Mouse (Mus musculus): ENCODE results near the gene Zbtb39. TPM values are rescaled to one million over a fixed set of nuclear protein-coding genes. Genes with fewer than 3 reads are reported as not detected.
A peak's percentile ranks its signal among the peaks of the same experiment; 100 is the strongest.

Gene Zbtb39
- polyA plus RNA-seq (2012; ENCODE audit: insufficient read depth, insufficient read length, missing spikeins), result 2.7 and 3.3 TPM in 2 replicates

- Histone ChIP-seq H3K27ac (replicated peaks; ENCODE audit: low read depth, low read length) (peak within 1 kb of the TSS; percentile 24), H3K4me3 (ENCODE audit: insufficient read depth, low read depth, low read length) (peak within 1 kb of the TSS; percentile 92), H3K4me1 (ENCODE audit: control insufficient read depth, insufficient read depth, insufficient read length, low read length) (peaks cover 2% of the 10 kb centered on the region; the same call in 1 of the 2 replicates)
Measured at GRCm38 (mm10) chr10:127739083-127739660, at the start of gene Zbtb39. Zbtb39 (plus strand) TSS chr10:127739538.

DNA sequence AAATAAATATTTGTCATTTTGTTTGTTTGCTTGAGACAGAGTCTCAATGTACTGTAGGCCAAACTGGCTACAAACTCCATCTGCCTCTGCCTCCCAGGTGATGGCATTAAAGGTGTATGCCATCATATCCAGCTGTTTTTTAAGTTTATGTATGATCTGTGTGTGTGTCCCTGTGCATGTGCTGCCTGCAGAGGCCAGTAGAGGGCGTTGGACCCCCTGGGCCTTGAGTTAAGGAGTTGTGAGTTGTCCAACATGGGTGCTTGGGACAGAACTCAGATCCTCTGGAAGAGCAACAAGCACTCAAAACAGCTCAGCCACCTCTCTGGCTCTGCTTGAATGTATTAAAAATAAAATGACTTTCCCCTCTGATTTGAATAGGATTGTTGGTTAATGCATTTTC, 48.3 kb upstream of the Zbtb39 start:
- no peak overlapping the region for H3K4me3 ChIP-seq (ENCODE audit: insufficient read depth, low read depth, low read length)
- H3K27ac ChIP-seq (replicated peaks; ENCODE audit: low read depth, low read length), result no peak overlapping the region
- no peaks in the 10 kb centered on the region for H3K4me1 ChIP-seq (ENCODE audit: control insufficient read depth, insufficient read depth, insufficient read length, low read length)

GRCm38 (mm10) chr10:127694636-127695035, 44.7 kb upstream of the Zbtb39 start:
- no peak overlapping the region for H3K27ac ChIP-seq (replicated peaks; ENCODE audit: low read depth, low read length)
- no peaks in the 10 kb centered on the region for H3K4me1 ChIP-seq (ENCODE audit: control insufficient read depth, insufficient read depth, insufficient read length, low read length)
- no peak overlapping the region for H3K4me3 ChIP-seq (ENCODE audit: insufficient read depth, low read depth, low read length)

DNA sequence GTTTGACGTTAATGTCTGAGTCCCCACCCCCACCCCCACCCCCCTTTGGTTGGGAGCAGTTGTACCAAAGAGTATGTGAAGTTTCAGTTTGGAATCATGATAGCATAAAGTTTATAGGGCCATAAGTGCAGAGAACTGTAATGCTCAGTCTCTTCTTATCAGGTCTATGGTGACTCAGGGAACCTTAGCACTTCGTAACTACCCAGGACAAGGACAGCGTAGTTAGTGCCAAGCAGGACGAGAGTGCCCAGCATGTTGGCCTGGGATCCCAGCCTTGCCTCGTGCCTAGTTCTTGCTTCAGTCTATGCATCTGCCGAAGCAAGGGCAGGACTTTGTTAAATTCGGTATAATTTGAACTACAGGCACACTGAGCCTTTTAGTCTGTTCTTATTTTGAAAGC, 43.6 kb upstream of the Zbtb39 start:
- Histone ChIP-seq H3K4me1 (ENCODE audit: control insufficient read depth, insufficient read depth, insufficient read length, low read length) (no peaks in the 10 kb centered on the region), H3K4me3 (ENCODE audit: insufficient read depth, low read depth, low read length) (no peak overlapping the region), H3K27ac (replicated peaks; ENCODE audit: low read depth, low read length) (no peak overlapping the region)

GRCm38 (mm10) chr10:127698966-127699365, 40.4 kb upstream of the Zbtb39 start:
- Histone ChIP-seq H3K27ac (replicated peaks; ENCODE audit: low read depth, low read length) (no peak overlapping the region), H3K4me3 (ENCODE audit: insufficient read depth, low read depth, low read length) (no peak overlapping the region), H3K4me1 (ENCODE audit: control insufficient read depth, insufficient read depth, insufficient read length, low read length) (no peaks in the 10 kb centered on the region)

GRCm38 (mm10) chr10:127703299-127703698, 36.0 kb upstream of the Zbtb39 start:
- Histone ChIP-seq H3K4me3 (ENCODE audit: insufficient read depth, low read depth, low read length) (no peak overlapping the region), H3K27ac (replicated peaks; ENCODE audit: low read depth, low read length) (no peak overlapping the region), H3K4me1 (ENCODE audit: control insufficient read depth, insufficient read depth, insufficient read length, low read length) (peaks cover 5% of the 10 kb centered on the region; the same call in 1 of the 2 replicates)

DNA sequence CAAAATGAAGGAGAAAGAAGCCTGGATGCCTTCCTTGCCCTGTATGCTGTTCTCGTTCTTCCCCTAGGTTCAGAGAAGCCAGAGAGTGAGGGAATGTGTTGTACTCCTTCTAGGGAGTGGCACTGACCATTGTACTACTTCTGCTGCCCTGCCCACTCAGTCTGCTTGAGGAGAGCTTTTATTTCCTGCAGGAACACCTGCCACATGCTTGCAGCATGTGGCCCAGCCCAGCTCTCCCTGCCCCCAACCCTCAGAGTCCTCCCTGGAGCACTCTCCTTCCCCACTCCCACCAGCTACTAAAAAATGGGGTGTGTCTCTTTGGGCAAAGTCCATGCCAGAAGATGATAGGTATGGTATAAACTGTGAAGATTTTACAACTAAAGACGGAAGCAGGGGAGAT, 35.0 kb upstream of the Zbtb39 start:
- Histone ChIP-seq H3K4me3 (ENCODE audit: insufficient read depth, low read depth, low read length) (no peak overlapping the region), H3K4me1 (ENCODE audit: control insufficient read depth, insufficient read depth, insufficient read length, low read length) (peaks cover 5% of the 10 kb centered on the region; the same call in 1 of the 2 replicates), H3K27ac (replicated peaks; ENCODE audit: low read depth, low read length) (no peak overlapping the region)

DNA sequence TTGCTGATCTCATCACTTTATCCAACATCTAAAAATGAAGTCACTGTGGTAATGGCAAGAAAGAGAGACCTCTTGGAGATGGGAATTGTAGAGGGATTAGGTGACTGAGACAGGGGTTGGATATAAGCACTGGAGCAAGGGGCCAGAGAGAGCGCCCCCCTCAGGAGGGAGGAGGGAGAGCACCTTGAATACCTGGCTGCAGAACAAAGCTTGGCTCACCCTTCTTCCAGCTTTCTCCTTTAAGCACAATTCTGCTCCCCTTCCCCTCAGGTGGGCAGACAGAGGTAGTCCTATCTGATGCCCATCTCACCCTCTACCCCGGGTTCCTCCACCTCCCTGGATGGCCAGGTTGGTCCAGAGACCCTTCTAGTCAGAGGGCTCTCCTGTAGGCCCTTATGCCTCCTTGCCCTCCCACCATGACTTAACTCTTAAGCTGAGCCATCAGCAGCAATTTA, 34.5 kb upstream of the Zbtb39 start, which contains the start of gene Myo1a:
Gene Myo1a, plus strand, starts transcription at position 405 of the 455 bp plus-strand sequence.
- Histone ChIP-seq H3K4me3 (ENCODE audit: insufficient read depth, low read depth, low read length) (no peak within 1 kb of the TSS), H3K27ac (replicated peaks; ENCODE audit: low read depth, low read length) (no peak within 1 kb of the TSS), H3K4me1 (ENCODE audit: control insufficient read depth, insufficient read depth, insufficient read length, low read length) (peaks cover 5% of the 10 kb centered on the region; the same call in 1 of the 2 replicates)

GRCm38 (mm10) chr10:127705783-127706182, 33.6 kb upstream of the Zbtb39 start:
- no peak overlapping the region for H3K4me3 ChIP-seq (ENCODE audit: insufficient read depth, low read depth, low read length)
- peaks cover 5% of the 10 kb centered on the region; the same call in 1 of the 2 replicates for H3K4me1 ChIP-seq (ENCODE audit: control insufficient read depth, insufficient read depth, insufficient read length, low read length)
- no peak overlapping the region for H3K27ac ChIP-seq (replicated peaks; ENCODE audit: low read depth, low read length)

GRCm38 (mm10) chr10:127707721-127708120, 31.6 kb upstream of the Zbtb39 start:
- Histone ChIP-seq H3K4me3 (ENCODE audit: insufficient read depth, low read depth, low read length) (no peak overlapping the region), H3K27ac (replicated peaks; ENCODE audit: low read depth, low read length) (no peak overlapping the region), H3K4me1 (ENCODE audit: control insufficient read depth, insufficient read depth, insufficient read length, low read length) (peaks cover 5% of the 10 kb centered on the region; the same call in 1 of the 2 replicates)

DNA sequence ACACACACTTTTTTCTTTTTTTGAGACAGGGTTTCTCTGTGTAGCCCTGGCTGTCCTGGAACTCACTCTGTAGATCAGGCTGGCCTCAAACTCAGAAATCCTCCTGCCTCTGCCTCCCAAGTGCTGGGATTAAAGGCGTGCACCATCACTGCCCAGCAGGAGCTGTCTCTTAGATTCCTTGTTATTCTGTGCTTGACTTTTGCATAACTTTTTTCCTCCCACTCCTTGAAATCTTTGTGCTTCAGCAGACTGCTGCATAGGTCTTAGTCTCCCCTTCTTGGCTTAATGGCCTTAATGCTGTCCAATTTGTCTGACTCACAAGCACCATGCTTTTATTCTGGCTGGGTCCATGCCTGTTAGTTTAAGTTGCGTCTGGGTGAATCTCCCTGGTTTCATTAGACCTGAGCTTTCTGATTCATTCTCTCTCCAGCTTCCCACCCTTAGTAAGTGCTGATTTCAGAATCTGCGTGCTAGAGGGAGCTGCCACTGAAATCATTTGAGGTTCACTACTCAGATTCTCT, 30.4 kb upstream of the Zbtb39 start:
- peaks cover 5% of the 10 kb centered on the region; the same call in 1 of the 2 replicates for H3K4me1 ChIP-seq (ENCODE audit: control insufficient read depth, insufficient read depth, insufficient read length, low read length)
- H3K27ac ChIP-seq (replicated peaks; ENCODE audit: low read depth, low read length), result no peak overlapping the region
- H3K4me3 ChIP-seq (ENCODE audit: insufficient read depth, low read depth, low read length), result no peak overlapping the region

GRCm38 (mm10) chr10:127710331-127710730, 29.0 kb upstream of the Zbtb39 start:
- H3K4me3 ChIP-seq (ENCODE audit: insufficient read depth, low read depth, low read length), result no peak overlapping the region
- peaks cover 5% of the 10 kb centered on the region; the same call in 1 of the 2 replicates for H3K4me1 ChIP-seq (ENCODE audit: control insufficient read depth, insufficient read depth, insufficient read length, low read length)
- no peak overlapping the region for H3K27ac ChIP-seq (replicated peaks; ENCODE audit: low read depth, low read length)

- Histone ChIP-seq H3K27ac (replicated peaks; ENCODE audit: low read depth, low read length) (no peak overlapping the region), H3K4me1 (ENCODE audit: control insufficient read depth, insufficient read depth, insufficient read length, low read length) (peaks cover 2% of the 10 kb centered on the region; the same call in 1 of the 2 replicates)
Measured at GRCm38 (mm10) chr10:127712736-127713135, 26.6 kb upstream of the Zbtb39 start.

DNA sequence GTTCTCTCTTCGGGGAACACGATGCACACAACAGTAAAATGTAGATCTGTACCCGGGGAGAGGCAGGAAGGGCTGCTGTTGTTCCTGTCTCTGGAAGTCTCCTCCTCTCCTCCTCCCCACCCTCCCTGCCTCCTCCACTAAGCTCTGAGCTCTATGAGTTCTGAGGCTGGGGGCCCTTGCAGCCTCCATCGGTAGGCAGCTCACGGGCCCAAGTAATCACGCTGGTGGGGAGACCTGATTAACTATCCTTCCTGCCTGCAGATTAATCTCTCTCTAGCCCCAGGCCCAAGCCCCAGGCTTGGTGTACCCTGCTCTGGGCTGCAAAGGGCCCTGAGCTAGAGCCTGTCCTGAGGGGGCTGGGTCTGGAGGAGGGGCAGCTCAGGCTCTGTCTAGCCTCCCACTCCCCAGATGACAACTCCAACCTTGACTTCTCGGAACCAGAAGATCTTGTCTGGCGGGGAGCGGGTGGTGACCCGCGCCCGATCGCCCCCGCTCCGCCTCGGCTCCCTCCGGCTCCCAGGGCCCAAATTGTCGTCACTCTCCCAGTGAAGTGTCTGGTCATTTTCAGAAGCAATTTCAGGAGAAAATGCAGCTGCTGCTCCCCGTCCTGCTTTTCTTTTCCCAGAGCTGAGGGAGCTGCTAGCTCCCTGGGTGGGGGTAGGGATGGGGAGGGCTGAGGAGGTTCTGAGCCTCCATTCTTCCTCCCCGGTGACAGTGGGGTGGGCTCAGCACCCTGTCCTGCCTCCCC, 17.5 kb upstream of the Zbtb39 start:
- H3K4me3 ChIP-seq (ENCODE audit: insufficient read depth, low read depth, low read length), result no peak overlapping the region
- no peaks in the 10 kb centered on the region for H3K4me1 ChIP-seq (ENCODE audit: control insufficient read depth, insufficient read depth, insufficient read length, low read length)
- no peak overlapping the region for H3K27ac ChIP-seq (replicated peaks; ENCODE audit: low read depth, low read length)

More at GRCm38 (mm10) chr10:127712736-127713135, 26.6 kb upstream of the Zbtb39 start:
- no peak overlapping the region for H3K4me3 ChIP-seq (ENCODE audit: insufficient read depth, low read depth, low read length)

DNA sequence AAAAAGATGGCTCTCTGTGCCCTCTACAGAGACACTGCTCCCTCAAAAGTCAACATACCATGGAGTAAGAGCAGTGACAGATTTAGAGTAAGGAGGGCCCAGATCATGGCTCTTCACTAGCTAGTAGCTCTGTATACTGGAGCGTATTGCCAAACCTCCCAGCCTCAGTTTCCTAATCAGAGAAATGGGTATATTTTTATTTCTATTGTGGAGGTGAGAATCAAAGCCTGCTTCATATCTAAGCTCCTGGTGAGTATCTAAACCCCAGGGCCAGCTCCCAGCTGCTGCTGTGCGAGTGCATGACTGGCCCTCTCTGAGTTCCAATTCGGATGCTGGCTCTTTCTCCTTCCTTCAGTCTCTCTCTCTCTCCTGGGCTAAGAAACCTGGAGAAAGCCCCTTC, 15.2 kb upstream of the Zbtb39 start, which contains the start of gene Tac2:
Gene Tac2, plus strand, starts transcription at position 301 of the 400 bp plus-strand sequence.
- no peaks in the 10 kb centered on the region for H3K4me1 ChIP-seq (ENCODE audit: control insufficient read depth, insufficient read depth, insufficient read length, low read length)
- no peak within 1 kb of the TSS for H3K27ac ChIP-seq (replicated peaks; ENCODE audit: low read depth, low read length)
- no peak within 1 kb of the TSS for H3K4me3 ChIP-seq (ENCODE audit: insufficient read depth, low read depth, low read length)
